Mouse (Mus musculus) liver, embryonic 14.5 days (tissue): ENCODE results near the gene Vmn1r227. TPM values are rescaled to one million over a fixed set of nuclear protein-coding genes. Genes with fewer than 3 reads are reported as not detected.

Experiments used
- ATAC-seq: fragments of 200-750 bp; cut with Nextera tagmentation; 2 replicates; pipeline ENCODE4 v1.8.0; 2017; ENCODE audit warnings: moderate number of reproducible peaks, mild to moderate bottlenecking, moderate library complexity; ENCODE audit not compliant: insufficient read depth
- DNase-seq, 3 experiments: peaks; one replicate each; pipeline ENCODE4 v3.0.0-alpha.2; 2012 to 2013; ENCODE audit warnings: low read depth in 3 of 3, low spot score in 3 of 3
- H3K27ac ChIP-seq: fragments of 300-500 bp; sonication (generic); 2 replicates; pipeline ENCODE4 v1.5.1; 2014; ENCODE audit warnings: moderate library complexity, mild to moderate bottlenecking, control low read depth, inconsistent platforms
- H3K27me3 ChIP-seq: fragments of 300-500 bp; sonication (generic); 2 replicates; pipeline ENCODE4 v1.6.1; 2014; ENCODE audit warnings: mild to moderate bottlenecking, low read length, moderate library complexity; ENCODE audit not compliant: control insufficient read depth, insufficient read depth
- H3K36me3 ChIP-seq: fragments of 300-500 bp; sonication (generic); replicated peaks from 2 replicates; pipeline ENCODE4 v1.6.1; 2014; ENCODE audit warnings: low read depth; ENCODE audit not compliant: control insufficient read depth, insufficient read depth
- H3K4me1 ChIP-seq, 2 experiments: fragments of 200-500 bp in 1 of 2; fragments of 300-500 bp in 1 of 2; sonication (generic) in 1 of 2; replicated peaks; 2 replicates each; pipeline ENCODE4 v1.6.1; 2012 to 2014; ENCODE audit warnings: antibody characterized with exemption in 1 of 2, inconsistent platforms in 1 of 2, low read length in 1 of 2; ENCODE audit not compliant: control insufficient read depth in 2 of 2, insufficient read depth in 2 of 2
- H3K4me2 ChIP-seq: fragments of 300-500 bp; sonication (generic); 2 replicates; pipeline ENCODE4 v1.6.1; 2014; ENCODE audit warnings: low read depth, mild to moderate bottlenecking, control low read depth, moderate library complexity
- H3K4me3 ChIP-seq, 2 experiments: fragments of 200-500 bp in 1 of 2; fragments of 300-500 bp in 1 of 2; sonication (generic) in 1 of 2; 2 replicates each; pipeline ENCODE4 v1.5.1; 2012 to 2014; ENCODE audit warnings: low read depth in 2 of 2, low read length in 2 of 2, mild to moderate bottlenecking in 2 of 2, control low read depth in 1 of 2, inconsistent platforms in 1 of 2, moderate library complexity in 1 of 2; ENCODE audit not compliant: insufficient read depth in 1 of 2
- H3K9ac ChIP-seq: fragments of 300-500 bp; sonication (generic); replicated peaks from 2 replicates; pipeline ENCODE4 v1.6.1; 2014; ENCODE audit warnings: mild to moderate bottlenecking, control low read depth, moderate library complexity
- H3K9me3 ChIP-seq: fragments of 300-500 bp; sonication (generic); 2 replicates; pipeline ENCODE4 v1.6.1; 2016; ENCODE audit warnings: low read length, mixed read lengths; ENCODE audit not compliant: control insufficient read depth
- CTCF ChIP-seq: IDR thresholded peaks from 2 replicates; pipeline ENCODE4 v1.5.1; 2016; ENCODE audit warnings: antibody characterized with exemption, low read depth, control low read depth
- EP300 ChIP-seq: IDR thresholded peaks from 2 replicates; pipeline ENCODE4 v1.6.1; 2016; ENCODE audit warnings: antibody characterized with exemption, low read depth
- WGBS: fragments of 180-500 bp; shearing (Covaris S2); extraction: QIAGEN DNeasy Blood & Tissue Kit; methylation state at CpG from one replicate; pipeline ENCODE4 v1.1.7; 2014; ENCODE audit not compliant: insufficient replicate concordance; 5-methylcytosine and 5-hydroxymethylcytosine counted together
- polyA plus RNA-seq, 2 experiments: library from polyadenylated mRNA; depleted of rRNA in 1 of 2; stranded (reverse) in 1 of 2; unstranded in 1 of 2; fragments of >200 nt; fragmentation: Nextera tagmentation in 1 of 2; extraction: Ambion mirVana in 1 of 2; gene quantifications; 2 replicates each; pipeline versions ENCODE4 v1.2.1 to v1.2.3; 2012 to 2014

The Vmn1r227 gene
- not detected in 2 replicates for polyA plus RNA-seq (2012; rRNA removed)
- polyA plus RNA-seq (2014; fragmentation: Nextera tagmentation; extraction: Ambion mirVana), result not detected in 2 replicates

GRCm38 (mm10) chr17:20729543-20729942 lies at the start of gene Vmn1r227:
TSS of gene Vmn1r227 (plus strand) at chr17:20729843.
- Histone ChIP-seq H3K27ac (no peak within 1 kb of the TSS), H3K9ac (no peak within 1 kb of the TSS), H3K27me3 (no peaks in the 10 kb centered on the region), H3K4me1 (no peaks in the 10 kb centered on the region), H3K4me2 (no peak within 1 kb of the TSS), H3K4me3 (no peak within 1 kb of the TSS), H3K9me3 (no peaks in the 10 kb centered on the region), H3K36me3 (no peaks in the 10 kb centered on the region)
- TF ChIP-seq EP300, result no peak
- no peak for TF ChIP-seq CTCF
- WGBS, result 12% methylated on average over 1 of the region's 1 CpGs
- DNase-seq (no peak), ATAC-seq (no peak)

GRCm38 (mm10) chr17:20682543-20682942 lies 47.1 kb upstream of the Vmn1r227 start, which contains the start of gene Vmn1r226:
TSS of gene Vmn1r226 (plus strand) at chr17:20682843.
- ATAC-seq (no peak), DNase-seq (no peak)
- no peaks in the 10 kb centered on the region for H3K4me1 ChIP-seq
- H3K9me3 ChIP-seq, result no peaks in the 10 kb centered on the region
- H3K36me3 ChIP-seq, result no peaks in the 10 kb centered on the region
- H3K4me3 ChIP-seq, result no peak within 1 kb of the TSS
- H3K9ac ChIP-seq, result no peak within 1 kb of the TSS
- no peaks in the 10 kb centered on the region for H3K27me3 ChIP-seq
- H3K27ac ChIP-seq, result no peak within 1 kb of the TSS
- H3K4me2 ChIP-seq, result no peak within 1 kb of the TSS
- no peak for TF ChIP-seq CTCF
- no peak for TF ChIP-seq EP300

GRCm38 (mm10) chr17:20786057-20786456 lies 56.4 kb downstream of the Vmn1r227 start, which contains the start of gene Vmn1r228:
TSS of gene Vmn1r228 (minus strand) at chr17:20786157.
- H3K4me3 ChIP-seq, result no peak within 1 kb of the TSS
- ATAC-seq, result no peak
- H3K9me3 ChIP-seq, result no peaks in the 10 kb centered on the region
- H3K27me3 ChIP-seq, result no peaks in the 10 kb centered on the region
- H3K36me3 ChIP-seq, result no peaks in the 10 kb centered on the region
- H3K9ac ChIP-seq, result no peak within 1 kb of the TSS
- H3K27ac ChIP-seq, result no peak within 1 kb of the TSS
- H3K4me2 ChIP-seq, result no peak within 1 kb of the TSS
- DNase-seq, result no peak
- TF ChIP-seq EP300 (no peak), CTCF (no peak)
- no peaks in the 10 kb centered on the region for H3K4me1 ChIP-seq

Other genes with a start within 250 kb of the Vmn1r227 start
- not detected in 2 replicates for gene Vmn2r108, start 248.5 kb upstream of the Vmn1r227 start, polyA plus RNA-seq (2012; rRNA removed)
- gene Vmn2r108, start 248.5 kb upstream of the Vmn1r227 start, polyA plus RNA-seq (2014; fragmentation: Nextera tagmentation; extraction: Ambion mirVana), result not detected in 2 replicates
- gene Vmn1r225, start 231.7 kb upstream of the Vmn1r227 start, polyA plus RNA-seq (2012; rRNA removed), result not detected in 2 replicates
- gene Vmn1r225, start 231.7 kb upstream of the Vmn1r227 start, polyA plus RNA-seq (2014; fragmentation: Nextera tagmentation; extraction: Ambion mirVana), result not detected in 2 replicates
- not detected in 2 replicates for gene Vmn2r109, start 165.1 kb upstream of the Vmn1r227 start, polyA plus RNA-seq (2012; rRNA removed)
- gene Vmn2r109, start 165.1 kb upstream of the Vmn1r227 start, polyA plus RNA-seq (2014; fragmentation: Nextera tagmentation; extraction: Ambion mirVana), result not detected in 2 replicates
- not detected in 2 replicates for gene Vmn2r110, start 133.4 kb upstream of the Vmn1r227 start, polyA plus RNA-seq (2012; rRNA removed)
- 0.01 TPM in 1 of 2 replicates, not detected in the other for gene Vmn2r110, start 133.4 kb upstream of the Vmn1r227 start, polyA plus RNA-seq (2014; fragmentation: Nextera tagmentation; extraction: Ambion mirVana)
- gene Fpr-rs3, start 105.0 kb upstream of the Vmn1r227 start, polyA plus RNA-seq (2012; rRNA removed), result not detected in 2 replicates
- gene Fpr-rs3, start 105.0 kb upstream of the Vmn1r227 start, polyA plus RNA-seq (2014; fragmentation: Nextera tagmentation; extraction: Ambion mirVana), result not detected in 2 replicates
- not detected in 2 replicates for gene Vmn1r226, start 47.0 kb upstream of the Vmn1r227 start, polyA plus RNA-seq (2012; rRNA removed)
- gene Vmn1r226, start 47.0 kb upstream of the Vmn1r227 start, polyA plus RNA-seq (2014; fragmentation: Nextera tagmentation; extraction: Ambion mirVana), result not detected in 2 replicates
- gene Vmn1r228, start 56.3 kb downstream of the Vmn1r227 start, polyA plus RNA-seq (2012; rRNA removed), result not detected in 2 replicates
- not detected in 2 replicates for gene Vmn1r228, start 56.3 kb downstream of the Vmn1r227 start, polyA plus RNA-seq (2014; fragmentation: Nextera tagmentation; extraction: Ambion mirVana)
- gene Vmn1r229, start 81.7 kb downstream of the Vmn1r227 start, polyA plus RNA-seq (2012; rRNA removed), result not detected in 2 replicates
- not detected in 2 replicates for gene Vmn1r229, start 81.7 kb downstream of the Vmn1r227 start, polyA plus RNA-seq (2014; fragmentation: Nextera tagmentation; extraction: Ambion mirVana)
- not detected in 2 replicates for gene Vmn1r230, start 110.6 kb downstream of the Vmn1r227 start, polyA plus RNA-seq (2012; rRNA removed)
- not detected in 2 replicates for gene Vmn1r230, start 110.6 kb downstream of the Vmn1r227 start, polyA plus RNA-seq (2014; fragmentation: Nextera tagmentation; extraction: Ambion mirVana)
- not detected in 2 replicates for gene Vmn1r231, start 175.2 kb downstream of the Vmn1r227 start, polyA plus RNA-seq (2012; rRNA removed)
- not detected in 2 replicates for gene Vmn1r231, start 175.2 kb downstream of the Vmn1r227 start, polyA plus RNA-seq (2014; fragmentation: Nextera tagmentation; extraction: Ambion mirVana)
- gene Vmn1r232, start 189.9 kb downstream of the Vmn1r227 start, polyA plus RNA-seq (2012; rRNA removed), result not detected in 2 replicates
- gene Vmn1r232, start 189.9 kb downstream of the Vmn1r227 start, polyA plus RNA-seq (2014; fragmentation: Nextera tagmentation; extraction: Ambion mirVana), result not detected in 2 replicates
- gene Ppp2r1a, start 215.5 kb downstream of the Vmn1r227 start, polyA plus RNA-seq (2012; rRNA removed), result 46.0 and 54.5 TPM in 2 replicates
- 82.4 and 82.5 TPM in 2 replicates for gene Ppp2r1a, start 215.5 kb downstream of the Vmn1r227 start, polyA plus RNA-seq (2014; fragmentation: Nextera tagmentation; extraction: Ambion mirVana)